Mouse (Mus musculus) kidney, adult 8-10 months (tissue): ENCODE results near the gene Anapc2.

Experiments
- DNase-seq, 2 experiments: peaks; one replicate each; pipeline ENCODE4 v3.0.0; 2022

Anapc2 gene

GRCm38 (mm10) chr2:25273010-25273409, 732 bp downstream of the Anapc2 start:
- no peak for DNase-seq

- peak; percentile 78 to 90 for DNase-seq
These were observed 6.9 kb downstream of the Anapc2 start for GRCm38 (mm10) chr2:25278928-25279882.

- no peak for DNase-seq
These were observed 13.3 kb downstream of the Anapc2 start for GRCm38 (mm10) chr2:25285551-25285950.

- no peak for DNase-seq
These were observed 14.0 kb downstream of the Anapc2 start for GRCm38 (mm10) chr2:25286314-25286713.

- DNase-seq, result peak; percentile 44 to 55
These were observed 14.8 kb downstream of the Anapc2 start for GRCm38 (mm10) chr2:25286837-25287636.

- DNase-seq, result no peak
These were observed 15.8 kb downstream of the Anapc2 start, which contains the start of gene Tmem210 for GRCm38 (mm10) chr2:25287927-25288649. Gene Tmem210 (plus strand): TSS chr2:25288145.

- no peak for DNase-seq
These were observed 16.6 kb downstream of the Anapc2 start for GRCm38 (mm10) chr2:25288734-25289345.

GRCm38 (mm10) chr2:25289651-25290050, 17.4 kb downstream of the Anapc2 start, which contains the start of gene Lrrc26:
Gene Lrrc26 (plus strand): TSS chr2:25289915.
- DNase-seq, result peak; percentile 69 to 73

GRCm38 (mm10) chr2:25290101-25290815, 18.0 kb downstream of the Anapc2 start:
- DNase-seq, result no peak

GRCm38 (mm10) chr2:25290816-25291130, 18.5 kb downstream of the Anapc2 start:
- DNase-seq, result no peak

- DNase-seq, result no peak
These were observed 19.1 kb downstream of the Anapc2 start for GRCm38 (mm10) chr2:25291184-25292053.

- no peak for DNase-seq
These were observed 19.8 kb downstream of the Anapc2 start for GRCm38 (mm10) chr2:25292054-25292544.

GRCm38 (mm10) chr2:25292856-25293255, 20.6 kb downstream of the Anapc2 start:
- peak in 1 of 2 experiments; percentile 68 for DNase-seq

GRCm38 (mm10) chr2:25293706-25294105, 21.4 kb downstream of the Anapc2 start:
- no peak for DNase-seq

- no peak for DNase-seq
These were observed 24.8 kb downstream of the Anapc2 start for GRCm38 (mm10) chr2:25297093-25297492.

GRCm38 (mm10) chr2:25298046-25298445, 25.8 kb downstream of the Anapc2 start:
- DNase-seq, result no peak

GRCm38 (mm10) chr2:25303452-25303851, 31.2 kb downstream of the Anapc2 start:
- no peak for DNase-seq

GRCm38 (mm10) chr2:25303931-25304656, 31.8 kb downstream of the Anapc2 start:
- DNase-seq, result no peak

- DNase-seq, result no peak
These were observed 32.6 kb downstream of the Anapc2 start for GRCm38 (mm10) chr2:25304657-25305541.
